Mouse (Mus musculus) stomach, embryonic 16.5 days (tissue): Measurements from ENCODE around the gene Frmd7. TPM values are rescaled to one million over a fixed set of nuclear protein-coding genes. Genes with fewer than 3 reads are reported as not detected.

ENCODE experiments used
- ATAC-seq: fragments of 200-750 bp; cut with Nextera tagmentation; 2 replicates; pipeline ENCODE4 v1.8.0; 2017; ENCODE audit warnings: moderate number of reproducible peaks, moderate TSS enrichment; ENCODE audit not compliant: insufficient read depth, low FRiP score
- H3K27ac ChIP-seq: fragments of 300-500 bp; sonication (generic); 2 replicates; pipeline ENCODE4 v1.5.1; 2014; ENCODE audit warnings: low read length
- H3K27me3 ChIP-seq: fragments of 300-500 bp; sonication (generic); 2 replicates; pipeline ENCODE4 v1.6.1; 2014; ENCODE audit warnings: low read length, control low read depth, mixed read lengths; ENCODE audit not compliant: control insufficient read depth, insufficient read depth
- H3K36me3 ChIP-seq: fragments of 300-500 bp; sonication (generic); 2 replicates; pipeline ENCODE4 v1.6.1; 2014; ENCODE audit warnings: low read length; ENCODE audit not compliant: control insufficient read depth, insufficient read depth
- H3K4me1 ChIP-seq: fragments of 300-500 bp; sonication (generic); 2 replicates; pipeline ENCODE4 v1.6.1; 2014; ENCODE audit warnings: low read length, control low read depth, mixed read lengths; ENCODE audit not compliant: control insufficient read depth, insufficient read depth
- H3K4me2 ChIP-seq: fragments of 300-500 bp; sonication (generic); 2 replicates; pipeline ENCODE4 v1.6.1; 2014; ENCODE audit warnings: low read depth, low read length, mixed read lengths
- H3K4me3 ChIP-seq: fragments of 300-500 bp; sonication (generic); replicated peaks from 2 replicates; pipeline ENCODE4 v1.5.1; 2014; ENCODE audit warnings: mild to moderate bottlenecking, low read length
- H3K9ac ChIP-seq: fragments of 300-500 bp; sonication (generic); 2 replicates; pipeline ENCODE4 v1.6.1; 2014; ENCODE audit warnings: low read length
- H3K9me3 ChIP-seq: fragments of 300-500 bp; sonication (generic); replicated peaks from 2 replicates; pipeline ENCODE4 v1.6.1; 2016; ENCODE audit warnings: low read length, control low read depth; ENCODE audit not compliant: control insufficient read depth
- WGBS: fragments of 180-500 bp; shearing (Covaris S2); extraction: QIAGEN DNeasy Blood & Tissue Kit; methylation state at CpG from one replicate; pipeline ENCODE4 v1.1.7; 2014; 5-methylcytosine and 5-hydroxymethylcytosine counted together
- polyA plus RNA-seq: library from polyadenylated mRNA; unstranded; fragments of >200 nt; fragmentation: Nextera tagmentation; extraction: Ambion mirVana; gene quantifications from 2 replicates; pipeline ENCODE4 v1.2.1, GENCODE M21; 2015

Gene Frmd7
- polyA plus RNA-seq, 1 experiment from 2014 or later, result not detected

GRCm38 (mm10) chrX:50962955-50963354, 20.4 kb upstream of the Frmd7 start:
- no peaks in the 10 kb centered on the region for H3K27me3 ChIP-seq
- no peak overlapping the region for H3K4me2 ChIP-seq
- no peak for ATAC-seq
- no peaks in the 10 kb centered on the region for H3K4me1 ChIP-seq
- H3K36me3 ChIP-seq, result no peaks in the 10 kb centered on the region
- H3K9me3 ChIP-seq, result no peaks in the 10 kb centered on the region
- no peak overlapping the region for H3K4me3 ChIP-seq
- H3K9ac ChIP-seq, result no peak overlapping the region
- WGBS, result 45% methylated on average over 6 of the region's 6 CpGs
- H3K27ac ChIP-seq, result no peak overlapping the region

DNA sequence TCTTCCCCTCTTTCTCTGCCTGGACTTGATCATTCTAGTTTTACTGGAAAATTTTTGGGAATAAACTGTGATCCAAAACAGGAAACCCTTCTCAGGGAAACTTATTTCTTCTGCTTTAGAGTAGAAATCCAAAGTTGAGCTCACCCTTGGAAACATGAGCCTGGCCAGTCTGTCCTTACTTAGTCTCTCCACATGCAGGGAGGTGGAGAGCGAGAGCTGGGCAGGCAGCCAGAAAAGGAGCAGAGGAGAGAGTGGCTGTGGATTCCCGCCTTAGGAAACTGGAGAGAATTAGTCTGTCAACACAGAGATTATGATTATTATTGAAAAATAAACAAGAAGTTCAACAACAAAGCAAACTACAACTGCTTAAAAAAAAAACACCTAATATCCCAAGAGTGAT, 6.1 kb upstream of the Frmd7 start:
- H3K27ac ChIP-seq, result no peak overlapping the region

GRCm38 (mm10) chrX:50948116-50948515, 5.6 kb upstream of the Frmd7 start:
- Histone ChIP-seq H3K27me3 (no peaks in the 10 kb centered on the region), H3K36me3 (no peaks in the 10 kb centered on the region), H3K9me3 (no peaks in the 10 kb centered on the region), H3K4me2 (no peak overlapping the region), H3K27ac (peak overlapping the region; percentile 18; the same call in 1 of the 2 replicates), H3K4me1 (no peaks in the 10 kb centered on the region), H3K4me3 (no peak overlapping the region), H3K9ac (no peak overlapping the region)
- ATAC-seq, result no peak
- 64% methylated on average over 4 of the region's 4 CpGs for WGBS

More for the DNA sequence above, 6.1 kb upstream of the Frmd7 start:
- Histone ChIP-seq H3K36me3 (no peaks in the 10 kb centered on the region), H3K4me1 (no peaks in the 10 kb centered on the region), H3K27me3 (no peaks in the 10 kb centered on the region), H3K4me2 (no peak overlapping the region), H3K9ac (no peak overlapping the region), H3K9me3 (no peaks in the 10 kb centered on the region), H3K4me3 (no peak overlapping the region)
- 14% methylated on average over 2 of the region's 2 CpGs for WGBS
- ATAC-seq, result no peak

DNA sequence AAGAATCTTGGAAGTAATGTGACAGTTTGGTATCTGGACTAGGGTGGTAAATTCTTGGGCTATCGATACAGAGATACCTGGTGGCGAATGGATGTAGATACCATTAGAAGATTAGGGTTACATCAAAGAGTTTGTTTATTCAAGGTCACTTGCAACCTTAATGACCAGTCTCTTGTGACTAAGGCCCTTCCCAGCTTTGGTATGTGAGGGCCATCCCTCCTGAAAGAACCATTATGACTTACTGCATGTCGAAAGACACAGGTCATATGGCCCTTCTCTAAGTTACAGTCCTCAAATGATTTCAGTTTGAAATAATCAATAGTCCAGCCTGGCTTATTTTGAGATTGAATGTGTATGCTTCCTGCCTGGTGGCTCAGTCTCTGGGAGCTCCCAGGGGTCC, 5.4 kb downstream of the Frmd7 start:
- Histone ChIP-seq H3K27me3 (no peaks in the 10 kb centered on the region; the same call in 1 of the 2 replicates), H3K9me3 (no peaks in the 10 kb centered on the region), H3K4me3 (no peak overlapping the region), H3K27ac (no peak overlapping the region), H3K9ac (no peak overlapping the region), H3K4me1 (no peaks in the 10 kb centered on the region), H3K36me3 (no peaks in the 10 kb centered on the region), H3K4me2 (no peak overlapping the region)
- WGBS, result 67% methylated on average over 3 of the region's 3 CpGs
- no peak for ATAC-seq

DNA sequence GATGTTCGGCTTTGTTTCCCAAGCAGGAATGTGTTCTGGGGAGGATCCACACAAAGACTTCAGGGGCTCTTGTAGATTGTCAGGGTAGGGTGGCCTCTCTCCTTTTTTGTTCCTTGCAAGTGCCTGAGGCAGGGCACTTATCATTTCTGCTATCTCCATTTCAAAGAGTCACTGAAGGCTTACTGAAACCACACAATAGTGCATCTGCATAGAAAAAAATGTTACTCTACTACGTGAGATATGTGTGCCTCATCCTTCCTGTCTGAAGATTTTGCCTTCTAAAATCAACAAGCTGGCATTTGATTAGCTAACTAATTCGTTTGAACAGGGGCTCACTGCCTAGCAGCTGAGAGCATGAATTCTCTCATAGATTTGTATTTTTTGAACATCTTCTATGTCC, 12.2 kb downstream of the Frmd7 start:
- no peak overlapping the region for H3K27ac ChIP-seq
- no peak for ATAC-seq
- no peaks in the 10 kb centered on the region for H3K9me3 ChIP-seq
- H3K4me2 ChIP-seq, result no peak overlapping the region
- H3K27me3 ChIP-seq, result no peaks in the 10 kb centered on the region; the same call in 1 of the 2 replicates
- no peaks in the 10 kb centered on the region for H3K4me1 ChIP-seq
- 51% methylated on average over 3 of the region's 3 CpGs for WGBS
- no peak overlapping the region for H3K9ac ChIP-seq
- no peaks in the 10 kb centered on the region for H3K36me3 ChIP-seq
- H3K4me3 ChIP-seq, result no peak overlapping the region

DNA sequence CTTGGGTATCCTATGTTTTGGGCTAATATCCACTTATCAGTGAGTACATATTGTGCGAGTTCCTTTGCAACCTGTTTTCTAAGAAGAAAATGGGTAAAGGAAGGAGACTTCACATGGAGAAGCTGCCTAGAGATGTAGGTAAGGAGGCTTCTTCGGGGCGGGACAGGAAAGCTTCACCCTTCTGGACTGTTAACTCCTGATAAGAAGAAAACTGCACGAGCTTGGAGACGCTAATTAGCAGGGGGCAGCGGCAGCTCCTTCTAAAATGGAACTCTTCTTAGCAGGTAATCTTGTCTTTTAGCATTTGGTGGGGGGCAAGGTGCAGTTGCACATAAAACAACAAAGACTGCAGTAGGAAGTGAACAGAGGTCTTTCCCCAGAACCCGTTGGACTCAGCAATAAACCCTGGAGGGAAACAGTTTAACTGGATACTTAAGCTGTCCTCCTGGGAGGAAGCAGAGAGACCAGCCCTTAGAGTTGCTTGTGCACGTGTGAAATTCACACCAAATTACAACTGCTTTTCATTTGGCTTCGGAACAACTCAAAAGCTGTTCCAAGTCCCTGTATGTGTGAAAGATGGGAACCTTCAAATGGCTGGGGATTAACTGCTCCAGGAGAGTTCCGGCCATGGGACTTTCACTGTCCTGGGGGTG, 15.5 kb downstream of the Frmd7 start:
- WGBS, result 62% methylated on average over 10 of the region's 10 CpGs
- ATAC-seq, result no peak
- Histone ChIP-seq H3K9me3 (no peaks in the 10 kb centered on the region), H3K4me2 (no peak overlapping the region), H3K27ac (no peak overlapping the region), H3K36me3 (no peaks in the 10 kb centered on the region), H3K9ac (no peak overlapping the region), H3K4me3 (no peak overlapping the region), H3K27me3 (no peaks in the 10 kb centered on the region), H3K4me1 (no peaks in the 10 kb centered on the region)

- no peak overlapping the region for H3K4me2 ChIP-seq
These were observed 17.7 kb downstream of the Frmd7 start for GRCm38 (mm10) chrX:50924629-50925364.

DNA sequence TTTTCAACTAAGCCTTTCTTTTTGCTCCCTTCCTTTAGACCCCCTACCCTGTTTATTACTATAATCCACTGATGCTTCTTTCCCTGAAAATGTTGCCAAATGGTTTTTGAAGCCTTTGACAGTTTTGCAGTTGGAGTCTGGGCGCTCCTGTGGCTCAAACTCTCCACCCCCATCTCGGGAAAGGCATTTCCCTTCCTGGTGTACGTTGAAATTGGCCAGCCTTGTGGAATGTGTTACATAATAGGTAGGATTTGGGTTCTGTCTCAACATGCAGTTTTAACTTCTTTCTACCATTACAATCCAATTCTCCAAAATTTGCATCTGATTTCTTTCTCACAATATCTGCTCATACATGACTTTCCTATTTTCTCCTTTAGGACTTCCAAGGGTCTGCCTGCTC, 23.8 kb downstream of the Frmd7 start:
- Histone ChIP-seq H3K9ac (no peak overlapping the region), H3K36me3 (no peaks in the 10 kb centered on the region), H3K4me3 (no peak overlapping the region), H3K4me2 (no peak overlapping the region), H3K4me1 (no peaks in the 10 kb centered on the region), H3K27ac (no peak overlapping the region), H3K27me3 (no peaks in the 10 kb centered on the region; the same call in 1 of the 2 replicates), H3K9me3 (no peaks in the 10 kb centered on the region)
- ATAC-seq, result no peak
- 30% methylated on average over 3 of the region's 3 CpGs for WGBS

More at GRCm38 (mm10) chrX:50924629-50925364, 17.7 kb downstream of the Frmd7 start:
- H3K9ac ChIP-seq, result no peak overlapping the region
- H3K36me3 ChIP-seq, result no peaks in the 10 kb centered on the region
- H3K4me1 ChIP-seq, result no peaks in the 10 kb centered on the region
- no peak overlapping the region for H3K4me3 ChIP-seq
- H3K9me3 ChIP-seq, result no peaks in the 10 kb centered on the region
- ATAC-seq, result no peak
- 42% methylated on average over 18 of the region's 18 CpGs for WGBS
- no peaks in the 10 kb centered on the region for H3K27me3 ChIP-seq
- H3K27ac ChIP-seq, result no peak overlapping the region

GRCm38 (mm10) chrX:50917389-50917788, 25.1 kb downstream of the Frmd7 start:
- H3K4me3 ChIP-seq, result no peak overlapping the region
- no peak overlapping the region for H3K27ac ChIP-seq
- H3K9ac ChIP-seq, result no peak overlapping the region
- 67% methylated on average over 3 of the region's 3 CpGs for WGBS
- no peaks in the 10 kb centered on the region for H3K4me1 ChIP-seq
- H3K9me3 ChIP-seq, result no peaks in the 10 kb centered on the region
- H3K36me3 ChIP-seq, result no peaks in the 10 kb centered on the region
- H3K27me3 ChIP-seq, result no peaks in the 10 kb centered on the region; the same call in 1 of the 2 replicates
- H3K4me2 ChIP-seq, result no peak overlapping the region
- ATAC-seq, result no peak
